Mouse (Mus musculus): Measurements from ENCODE around the gene Golph3l.

DNA sequence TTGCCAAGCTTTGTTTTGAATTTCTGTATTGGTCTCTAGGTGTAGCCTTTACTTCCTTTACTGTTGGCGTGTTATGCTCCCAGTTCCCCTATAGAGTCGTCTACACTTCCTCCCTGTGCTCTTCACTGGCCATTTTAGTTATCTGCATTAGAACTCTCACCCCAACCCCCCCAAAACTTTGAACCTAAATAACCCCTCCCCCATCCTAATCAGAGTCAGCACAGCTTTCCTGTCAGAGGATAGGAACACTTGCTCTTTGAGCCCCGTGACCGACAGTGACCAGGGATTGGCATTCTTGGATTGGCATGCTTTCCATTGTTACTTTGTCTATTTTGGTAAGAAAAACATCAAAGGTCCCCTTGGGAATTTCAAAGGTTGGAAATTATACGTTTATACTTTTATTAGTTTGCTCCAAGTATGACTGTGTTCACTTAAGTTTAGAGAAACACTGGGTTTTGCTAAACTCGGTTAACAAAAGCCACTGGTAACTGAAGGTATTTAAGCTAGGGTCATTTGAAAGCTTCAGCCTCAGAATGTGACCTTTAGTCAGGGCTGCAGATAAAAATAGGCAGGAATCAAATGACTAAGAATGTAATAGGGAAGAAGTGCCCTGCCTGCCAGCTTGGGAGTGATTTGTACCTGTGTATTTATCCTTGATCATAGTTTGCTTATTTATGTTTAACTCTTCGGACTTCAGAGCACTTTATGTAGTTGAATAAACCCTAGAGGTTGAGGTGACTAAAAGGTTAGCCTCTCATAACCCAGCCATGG is 73.4 kb downstream of the Golph3l start:
- TF ChIP-seq CTCF (IDR thresholded peaks at IDR 0.05; ENCODE audit: control insufficient read depth, insufficient read depth, insufficient read length) = no peak
- TF ChIP-seq USF1 (IDR thresholded peaks at IDR 0.05; ENCODE audit: low read depth) = no peak
- TF ChIP-seq FOSL1 (IDR thresholded peaks at IDR 0.05; ENCODE audit: insufficient read depth, low read length, poor library complexity, severe bottlenecking) = no peak
- no peak for TF ChIP-seq MYOD1 (IDR thresholded peaks at IDR 0.05; ENCODE audit: control insufficient read depth, insufficient read length, low read depth)
- TF ChIP-seq MYOG (IDR thresholded peaks at IDR 0.05; ENCODE audit: control insufficient read depth, extremely low read depth, insufficient read length) = no peak
- TF ChIP-seq MAX (IDR thresholded peaks at IDR 0.05) = no peak
- no peak for TF ChIP-seq CEBPB (IDR thresholded peaks at IDR 0.05; ENCODE audit: low read depth)

All from C2C12 (cell line).